Mouse (Mus musculus): ENCODE results near the gene Prss34. TPM values are rescaled to one million over a fixed set of nuclear protein-coding genes. Genes with fewer than 3 reads are reported as not detected.

Gene Prss34
- polyA plus RNA-seq, 1 experiment from 2014 or later, result not detected

DNA sequence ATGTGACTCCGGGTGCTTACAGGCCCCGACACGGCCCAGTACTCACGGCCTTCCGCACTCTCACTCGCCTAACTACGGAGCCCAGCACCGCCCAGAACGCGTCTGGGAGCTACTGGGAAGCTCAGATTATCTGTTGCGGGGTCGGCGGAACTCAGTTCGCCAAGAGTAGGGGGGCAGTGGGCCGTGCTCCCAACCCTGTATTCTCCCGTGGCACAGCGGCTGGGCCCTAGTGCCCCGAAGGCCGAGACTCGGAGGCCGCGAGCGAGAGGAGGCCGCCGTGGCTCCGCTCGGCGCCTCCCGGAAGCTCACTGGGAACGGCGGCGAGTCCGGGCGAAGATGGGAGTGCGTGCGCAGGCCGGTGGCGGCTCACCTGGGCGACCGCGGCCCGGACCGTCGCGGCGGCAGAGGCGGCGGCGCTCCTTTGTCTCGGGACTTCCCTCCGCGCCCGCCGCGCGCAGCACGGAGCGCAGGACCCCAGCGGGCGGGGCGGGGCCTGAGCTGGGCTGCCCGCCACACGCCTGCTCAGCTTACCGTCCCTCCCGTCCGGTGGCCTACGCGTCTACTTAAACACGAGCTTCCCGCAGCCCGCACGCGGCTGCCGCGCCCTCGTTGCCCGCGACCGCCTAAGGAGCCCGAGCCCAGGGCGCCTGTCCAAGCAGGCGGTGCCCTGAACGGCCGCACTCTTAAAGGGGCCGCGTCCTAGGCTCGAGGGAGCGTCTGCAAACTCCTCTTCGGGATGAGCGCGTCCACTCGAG, 25.1 kb upstream of the Prss34 start:
- ChIA-PET CTCF (interaction anchor here (1.1 kb wide), 1 partner anchor 8 kb away, joined by 4 read pairs; no protein-coding TSS in a partner anchor), POLR2A (interaction anchor here (0.6 to 1.8 kb wide), 11 partner anchors 8 to 351 kb away, joined by 3 to 7 read pairs (median 3); partner anchors contain the start of genes BC003965, Gnptg and Tsr3)
- in situ Hi-C loops (cut with MboI; ENCODE audit: low pct_unique_long_range_greater_than_20kb), result loop anchor here (5.0 kb wide), 2 partner anchors 81 to 156 kb away; partner anchors contain the start of gene Telo2
- ATAC-seq (peak; percentile 45), DNase-seq (ENCODE audit: low read depth, low spot score) (no peak)
- no peaks in the 10 kb centered on the region for H3K27me3 ChIP-seq
- TF ChIP-seq CTCF (IDR thresholded peaks at IDR 0.05), result no peak

DNA sequence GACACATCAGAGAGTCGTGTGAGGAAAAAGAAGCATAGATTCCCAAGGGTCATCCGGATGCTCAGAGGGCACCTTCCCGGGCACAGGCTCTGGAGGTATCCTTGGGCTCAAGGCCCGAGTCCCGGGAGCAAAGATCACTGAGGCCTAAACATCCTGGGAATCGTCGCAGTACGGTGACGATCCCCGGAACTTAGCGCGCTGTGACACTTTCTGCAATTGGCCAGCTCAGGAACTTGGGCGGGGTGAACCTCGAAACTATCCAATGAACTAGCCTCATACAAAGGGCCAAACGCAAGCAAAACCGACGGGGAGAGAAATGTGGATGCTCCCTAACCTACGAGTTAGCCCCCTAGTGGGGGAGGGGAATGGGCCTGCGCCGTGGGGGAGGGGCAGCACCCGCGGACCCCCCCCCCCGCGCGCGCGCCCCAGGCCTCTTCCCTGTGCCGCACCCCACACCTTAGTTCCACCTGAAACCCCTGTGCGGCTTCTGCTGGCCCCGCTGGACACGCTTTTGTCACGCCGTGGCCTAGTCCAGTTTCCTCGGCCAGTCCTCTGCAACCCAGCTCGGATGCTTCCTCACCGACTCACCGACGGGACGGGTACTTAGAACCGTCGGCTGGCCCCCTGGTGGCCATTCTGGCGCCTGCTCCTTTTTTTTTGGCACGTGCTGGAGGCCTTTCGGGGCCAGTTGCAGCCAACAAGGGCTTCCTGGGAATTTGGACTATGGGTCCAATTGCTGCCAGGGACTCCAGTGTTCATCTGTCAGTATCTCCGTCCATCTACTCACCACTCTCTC, 24.3 kb upstream of the Prss34 start:
- peak; percentile 87 for TF ChIP-seq CTCF (IDR thresholded peaks at IDR 0.05)
- ATAC-seq, result peak; percentile 31
- in situ Hi-C loops (cut with MboI; ENCODE audit: low pct_unique_long_range_greater_than_20kb), result loop anchor here (5.0 kb wide), 2 partner anchors 82 to 157 kb away; partner anchors contain the start of gene Telo2
- ChIA-PET POLR2A (interaction anchor here (0.5 to 1.8 kb wide), 10 partner anchors 9 to 200 kb away, joined by 3 to 7 read pairs (median 4); partner anchors contain the start of gene BC003965), CTCF (interaction anchor here (1.0 to 1.8 kb wide), 4 partner anchors 9 to 90 kb away, joined by 3 to 9 read pairs (median 4); no protein-coding TSS in a partner anchor)
- peak; percentile 100 for DNase-seq (ENCODE audit: low read depth, low spot score)
- peaks cover 3% of the 10 kb centered on the region for H3K27me3 ChIP-seq

DNA sequence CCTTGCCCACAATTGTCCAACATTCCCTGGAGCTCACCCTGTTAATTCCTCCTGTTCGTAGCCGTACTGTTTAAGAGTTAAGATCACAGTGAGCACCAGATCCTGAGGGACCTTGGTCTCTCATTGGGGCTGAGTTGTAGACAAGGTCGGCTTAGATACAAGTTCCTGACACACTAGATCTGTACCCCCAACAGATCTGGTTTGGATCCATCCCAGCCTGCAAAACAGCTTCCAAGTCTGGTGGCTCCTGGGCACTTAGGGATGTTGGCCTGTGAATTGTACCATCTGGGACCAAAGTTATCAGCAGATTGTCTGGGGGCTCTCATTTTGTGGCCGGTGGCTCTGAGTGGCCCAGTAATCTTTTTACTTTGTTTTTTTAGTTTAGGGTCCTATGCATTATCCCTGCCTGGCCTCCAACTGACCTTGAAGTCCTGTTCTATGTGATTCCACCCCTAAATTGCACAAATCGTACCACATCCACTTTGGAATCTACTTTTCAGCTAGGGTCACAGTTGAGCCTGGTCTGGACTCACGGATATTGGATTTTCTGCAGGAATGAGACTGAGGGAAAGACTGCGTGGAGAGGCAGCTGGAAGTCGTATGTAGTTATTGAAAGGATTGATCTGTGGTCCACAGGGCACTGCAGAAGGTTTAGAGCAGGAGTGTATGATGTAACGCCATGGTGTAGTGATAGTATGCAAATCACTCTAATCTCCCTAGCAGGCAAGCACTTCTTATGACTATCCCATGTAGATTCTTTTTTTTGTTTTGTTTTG, 23.4 kb upstream of the Prss34 start, which contains the start of gene Ube2i:
Ube2i (minus strand) TSS at position 52 of the 776 bp plus-strand sequence.
- CTCF ChIA-PET, result interaction anchor here (0.9 to 1.8 kb wide), 4 partner anchors 9 to 91 kb away, joined by 3 to 9 read pairs (median 4); no protein-coding TSS in a partner anchor
- in situ Hi-C loops (cut with MboI; ENCODE audit: low pct_unique_long_range_greater_than_20kb), result loop anchor here (5.0 kb wide), 2 partner anchors 82 to 157 kb away; partner anchors contain the start of gene Telo2
- DNase-seq (ENCODE audit: low read depth, low spot score) (no peak), ATAC-seq (no peak)
- no peak for TF ChIP-seq CTCF (IDR thresholded peaks at IDR 0.05)
- POLR2A ChIA-PET, result interaction anchor here (0.5 to 0.6 kb wide), 2 partner anchors 26 to 44 kb away, joined by 6 read pairs; no protein-coding TSS in a partner anchor
- peaks cover 9% of the 10 kb centered on the region for H3K27me3 ChIP-seq

DNA sequence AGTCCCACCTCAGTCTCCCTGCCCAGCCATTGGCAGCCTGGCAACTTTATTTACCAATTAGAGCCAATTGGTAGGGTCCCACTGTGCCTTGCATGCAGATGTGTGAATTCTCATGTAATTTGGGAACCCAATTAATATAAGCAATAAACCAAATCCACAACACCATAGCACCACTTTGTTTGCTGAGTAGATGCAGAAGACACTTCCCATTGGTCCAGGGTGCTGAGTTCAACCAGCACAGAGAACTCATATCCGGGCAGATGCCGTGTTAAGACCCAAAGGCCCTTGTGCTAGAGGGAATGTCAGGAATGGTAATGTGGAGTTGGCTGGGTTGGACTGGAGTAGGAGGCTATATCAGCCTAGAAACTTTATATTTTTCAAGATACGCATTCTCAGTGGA, 22.4 kb upstream of the Prss34 start:
- in situ Hi-C loops (cut with MboI; ENCODE audit: low pct_unique_long_range_greater_than_20kb), result no loop called here
- DNase-seq (ENCODE audit: low read depth, low spot score) (no peak), ATAC-seq (no peak)
- no peak for TF ChIP-seq CTCF (IDR thresholded peaks at IDR 0.05)
- ChIA-PET POLR2A (no interaction called here), CTCF (interaction anchor here (1.8 kb wide), 1 partner anchor 10 kb away, joined by 9 read pairs; no protein-coding TSS in a partner anchor)
- peaks cover 14% of the 10 kb centered on the region for H3K27me3 ChIP-seq

DNA sequence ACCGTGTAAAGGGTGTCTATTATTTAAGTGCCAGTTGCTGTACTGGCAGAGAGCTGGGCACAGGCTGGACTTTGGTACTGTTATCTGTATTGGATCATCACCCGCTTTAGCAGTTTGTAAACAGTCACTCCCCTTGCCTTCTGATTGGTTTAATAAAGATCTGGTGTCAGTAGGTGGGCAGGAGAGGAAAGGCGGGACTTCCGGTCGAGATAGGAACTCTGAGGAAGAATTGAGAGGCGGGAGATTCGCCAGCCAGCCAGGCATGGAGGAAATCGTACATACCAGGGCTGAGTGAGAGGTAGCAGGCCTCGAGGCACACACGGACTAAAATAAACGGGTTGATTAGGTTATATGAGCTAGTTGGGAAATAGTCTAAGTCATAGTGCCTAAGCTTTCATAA, 16.1 kb upstream of the Prss34 start:
- no peak for ATAC-seq
- POLR2A ChIA-PET, result no interaction called here
- H3K27me3 ChIP-seq, result peaks cover 20% of the 10 kb centered on the region
- DNase-seq (ENCODE audit: low read depth, low spot score), result no peak
- no peak for TF ChIP-seq CTCF (IDR thresholded peaks at IDR 0.05)
- CTCF ChIA-PET, result no interaction called here
- in situ Hi-C loops (cut with MboI; ENCODE audit: low pct_unique_long_range_greater_than_20kb), result no loop called here

DNA sequence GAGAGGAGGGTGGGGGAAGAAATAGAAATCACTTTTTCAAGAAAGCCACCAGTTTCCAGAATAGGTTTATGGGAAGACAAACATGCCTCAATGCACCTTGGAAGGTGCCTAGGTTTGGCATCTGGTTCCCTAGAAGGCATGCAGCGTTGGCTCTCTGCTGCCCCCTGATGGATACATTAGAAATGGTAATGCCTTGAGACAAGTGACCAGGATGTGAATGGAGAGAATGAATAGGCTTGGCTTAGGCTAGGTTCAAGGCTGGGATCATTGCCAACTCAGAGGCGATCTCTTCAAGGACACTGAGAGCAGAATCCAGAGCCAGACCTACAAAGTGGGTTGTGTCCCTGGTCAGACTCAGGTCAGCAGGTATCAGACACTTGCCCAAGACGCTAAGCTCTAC, 13.2 kb upstream of the Prss34 start:
- ChIA-PET CTCF (interaction anchor here (0.8 to 3.0 kb wide), 5 partner anchors 10 to 136 kb away, joined by 3 to 9 read pairs (median 3); partner anchors contain the start of gene Ube2i), POLR2A (interaction anchor here (1.0 kb wide), 1 partner anchor 12 kb away, joined by 3 read pairs; no protein-coding TSS in a partner anchor)
- peak; percentile 67 for ATAC-seq
- H3K27me3 ChIP-seq, result peaks cover 10% of the 10 kb centered on the region
- no peak for DNase-seq (ENCODE audit: low read depth, low spot score)
- in situ Hi-C loops (cut with MboI; ENCODE audit: low pct_unique_long_range_greater_than_20kb), result no loop called here
- peak; percentile 92 for TF ChIP-seq CTCF (IDR thresholded peaks at IDR 0.05)

DNA sequence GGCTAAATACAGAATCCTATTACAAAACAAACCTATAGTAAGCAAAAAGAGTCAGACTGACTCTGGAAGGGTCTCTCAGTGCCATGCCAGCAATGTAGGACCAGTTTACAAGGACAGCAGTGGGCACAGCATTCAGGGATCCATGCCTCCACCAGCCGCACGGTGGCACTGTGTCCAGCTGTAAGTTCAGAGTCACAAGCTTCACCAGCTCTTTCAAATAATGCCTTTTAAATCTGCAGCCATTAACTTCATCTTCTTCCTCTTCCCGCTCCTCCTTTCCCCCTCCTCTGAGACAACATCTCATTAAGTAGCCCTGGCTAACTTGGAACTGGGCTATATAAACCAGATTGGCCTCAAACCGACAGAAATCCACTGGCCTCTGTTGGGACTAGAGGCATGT, 9.4 kb upstream of the Prss34 start:
- in situ Hi-C loops (cut with MboI; ENCODE audit: low pct_unique_long_range_greater_than_20kb), result no loop called here
- ChIA-PET POLR2A (no interaction called here), CTCF (interaction anchor here (1.1 kb wide), 1 partner anchor 172 kb away, joined by 4 read pairs; no protein-coding TSS in a partner anchor)
- TF ChIP-seq CTCF (IDR thresholded peaks at IDR 0.05), result peak; percentile 79
- ATAC-seq (no peak), DNase-seq (ENCODE audit: low read depth, low spot score) (no peak)
- H3K27me3 ChIP-seq, result peaks cover 18% of the 10 kb centered on the region

DNA sequence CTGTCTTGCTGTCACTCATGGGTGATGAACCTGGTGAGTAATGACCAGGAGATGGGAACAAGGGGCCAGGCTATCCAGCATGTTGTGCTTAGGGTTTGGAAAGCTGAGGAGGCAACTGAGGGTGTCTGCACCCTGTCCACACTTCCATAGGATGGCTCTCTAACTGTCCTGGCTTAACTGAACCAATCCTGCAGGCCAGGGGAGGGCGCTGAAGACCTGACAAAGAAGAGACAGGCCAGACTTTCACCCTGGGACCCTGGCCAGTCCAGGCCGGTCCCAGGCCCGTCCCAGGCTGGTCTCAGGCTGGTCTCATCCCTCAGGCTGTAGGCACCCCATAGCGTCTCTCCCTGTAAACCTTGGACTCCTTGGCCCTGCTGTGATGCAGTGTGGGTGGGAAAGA, 7.8 kb upstream of the Prss34 start:
- H3K27me3 ChIP-seq, result peaks cover 23% of the 10 kb centered on the region
- no peak for ATAC-seq
- no peak for TF ChIP-seq CTCF (IDR thresholded peaks at IDR 0.05)
- ChIA-PET CTCF (no interaction called here), POLR2A (no interaction called here)
- in situ Hi-C loops (cut with MboI; ENCODE audit: low pct_unique_long_range_greater_than_20kb), result no loop called here
- no peak for DNase-seq (ENCODE audit: low read depth, low spot score)

DNA sequence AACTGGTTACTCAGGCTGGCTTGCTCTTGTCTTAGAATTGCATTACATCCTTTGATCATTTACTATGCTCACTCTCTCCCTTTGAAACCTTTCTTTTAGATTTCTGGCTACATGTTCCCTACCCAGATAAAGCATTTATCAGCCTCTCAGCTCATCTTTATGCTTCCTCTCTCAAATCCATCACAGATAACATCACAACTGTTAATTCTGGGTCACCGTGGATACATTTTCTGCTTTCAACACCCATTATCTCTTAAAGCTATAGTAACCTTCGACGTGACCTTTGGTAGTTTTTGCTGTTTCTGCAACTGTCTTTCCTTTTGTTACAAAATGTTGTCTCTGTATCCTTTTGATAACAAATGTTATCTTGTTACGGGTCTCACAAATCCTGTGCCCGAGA, 4.7 kb upstream of the Prss34 start:
- DNase-seq (ENCODE audit: low read depth, low spot score) (no peak), ATAC-seq (no peak)
- peaks cover 30% of the 10 kb centered on the region for H3K27me3 ChIP-seq
- TF ChIP-seq CTCF (IDR thresholded peaks at IDR 0.05), result no peak
- ChIA-PET POLR2A (no interaction called here), CTCF (interaction anchor here (1.1 kb wide), 1 partner anchor 19 kb away, joined by 3 read pairs; the partner anchor contains the start of gene Ube2i)
- in situ Hi-C loops (cut with MboI; ENCODE audit: low pct_unique_long_range_greater_than_20kb), result no loop called here

All from Patski (cell line).